ENCODE assay signal across 29 mouse cellular contexts in the genomic region with DNA sequence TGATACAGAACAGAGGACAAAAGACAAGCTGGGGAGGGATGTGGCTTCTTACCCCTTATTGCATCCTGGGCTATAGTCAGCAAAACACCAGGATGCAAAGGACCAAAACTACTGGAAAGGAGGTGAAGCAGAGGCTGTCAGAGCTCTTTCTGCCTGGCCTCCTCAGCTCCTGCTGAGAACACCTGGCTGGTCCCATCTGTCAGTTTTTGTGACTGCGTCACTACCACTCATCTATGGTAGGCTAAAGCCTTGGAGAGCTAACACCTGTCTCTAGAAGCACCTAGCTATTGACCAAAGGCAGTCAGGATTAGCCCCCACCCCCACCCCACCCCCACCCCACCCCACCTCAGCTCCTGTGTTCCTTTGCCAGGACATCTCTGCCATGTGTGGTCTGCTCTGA.
DNase-seq lines count a peak whose midpoint lies in the region; ATAC-seq and TF ChIP-seq lines count a peak whose summit lies in the region.
"Had no signal": no experiment of that assay in that cellular context is flagged by ENCODE, and none has a peak within 500 bp of the region (broad histone marks: within the 10 kb centered on the region; RNA-seq: fewer than 3 reads in every experiment).

No protein-coding gene starts in this region.

- H3K4me1 ChIP-seq in cerebellum, adult 2 months (ENCODE audit: control insufficient read depth, insufficient read depth, low read length), result no peaks in the 10 kb centered on the region
- H3K4me1 ChIP-seq in hindbrain, embryonic 15.5 days (replicated peaks), result peaks cover 6% of the 10 kb centered on the region; the same call in 1 of the 2 replicates
- no peaks in the 10 kb centered on the region for H3K4me1 ChIP-seq in hindbrain, embryonic 11.5 days (replicated peaks; ENCODE audit: control insufficient read depth, insufficient read depth, low read length)
- H3K4me1 ChIP-seq in neural tube, embryonic 15.5 days, result peaks cover 4% of the 10 kb centered on the region
- H3K4me1 ChIP-seq: embryonic facial prominence, embryonic 10.5 days; embryonic facial prominence, embryonic 13.5 days; forebrain, embryonic 12.5 days; forebrain, embryonic 15.5 days; heart, embryonic 12.5 days; heart, embryonic 15.5 days had no signal

- no peaks in the 10 kb centered on the region for H3K36me3 ChIP-seq in hindbrain, embryonic 15.5 days
- H3K36me3 ChIP-seq in hindbrain, embryonic 11.5 days (ENCODE audit: control insufficient read depth, insufficient read depth, low read length), result no peaks in the 10 kb centered on the region
- H3K36me3 ChIP-seq in neural tube, embryonic 15.5 days, result no peaks in the 10 kb centered on the region
- H3K36me3 ChIP-seq: embryonic facial prominence, embryonic 10.5 days; embryonic facial prominence, embryonic 13.5 days; forebrain, embryonic 12.5 days; forebrain, embryonic 15.5 days; G1E; heart, embryonic 12.5 days; heart, embryonic 15.5 days had no signal

- no peaks in the 10 kb centered on the region for H3K27me3 ChIP-seq in cerebellum, adult 2 months (ENCODE audit: control insufficient read depth, insufficient read depth, low read length)
- H3K27me3 ChIP-seq in hindbrain, embryonic 15.5 days, result no peaks in the 10 kb centered on the region
- no peaks in the 10 kb centered on the region for H3K27me3 ChIP-seq in hindbrain, embryonic 11.5 days (ENCODE audit: control insufficient read depth, insufficient read depth, low read length)
- H3K27me3 ChIP-seq in neural tube, embryonic 15.5 days (replicated peaks), result no peaks in the 10 kb centered on the region
- H3K27me3 ChIP-seq: CH12.LX; embryonic facial prominence, embryonic 13.5 days; forebrain, embryonic 12.5 days; forebrain, embryonic 15.5 days; heart, embryonic 12.5 days; heart, embryonic 15.5 days; Patski had no signal

- H3K27ac ChIP-seq in cerebellum, adult 2 months (ENCODE audit: insufficient read depth, low read length), result no peak overlapping the region
- no peak overlapping the region for H3K27ac ChIP-seq in hindbrain, embryonic 15.5 days (replicated peaks)
- no peak overlapping the region for H3K27ac ChIP-seq in hindbrain, embryonic 11.5 days (ENCODE audit: low read depth, low read length)
- H3K27ac ChIP-seq in neural tube, embryonic 15.5 days (replicated peaks), result no peak overlapping the region
- H3K27ac ChIP-seq: embryonic facial prominence, embryonic 10.5 days; embryonic facial prominence, embryonic 13.5 days; forebrain, embryonic 12.5 days; forebrain, embryonic 15.5 days; heart, embryonic 15.5 days had no signal

- TF ChIP-seq CTCF in cerebellum, adult 2 months (IDR thresholded peaks at IDR 0.05; ENCODE audit: borderline replicate concordance, insufficient read depth, low read depth, low read length), result no peak

- H3K9ac ChIP-seq in hindbrain, embryonic 15.5 days, result no peak overlapping the region
- H3K9ac ChIP-seq in hindbrain, embryonic 11.5 days (ENCODE audit: low read depth, low read length), result no peak overlapping the region
- no peak overlapping the region for H3K9ac ChIP-seq in neural tube, embryonic 15.5 days (replicated peaks)
- H3K9ac ChIP-seq: embryonic facial prominence, embryonic 13.5 days; forebrain, embryonic 12.5 days; forebrain, embryonic 15.5 days; heart, embryonic 12.5 days; heart, embryonic 15.5 days had no signal

- TF ChIP-seq POLR2A in cerebellum, adult 2 months (IDR thresholded peaks at IDR 0.05; ENCODE audit: borderline replicate concordance, insufficient read depth, low read length), result no peak

- no peak overlapping the region for H3K4me3 ChIP-seq in cerebellum, adult 2 months (replicated peaks; ENCODE audit: insufficient read depth, low read depth, low read length)
- H3K4me3 ChIP-seq in hindbrain, embryonic 15.5 days, result no peak overlapping the region
- no peak overlapping the region for H3K4me3 ChIP-seq in hindbrain, embryonic 11.5 days (ENCODE audit: low read depth, low read length)
- H3K4me3 ChIP-seq in neural tube, embryonic 15.5 days (replicated peaks), result no peak overlapping the region
- H3K4me3 ChIP-seq: embryonic facial prominence, embryonic 10.5 days; embryonic facial prominence, embryonic 13.5 days; erythroblast, embryonic 14.5 days; forebrain, embryonic 12.5 days; forebrain, embryonic 15.5 days; heart, embryonic 12.5 days; heart, embryonic 15.5 days had no signal

- H3K9me3 ChIP-seq in hindbrain, embryonic 15.5 days, result no peaks in the 10 kb centered on the region
- no peaks in the 10 kb centered on the region for H3K9me3 ChIP-seq in hindbrain, embryonic 11.5 days (ENCODE audit: control insufficient read depth, low read length)
- H3K9me3 ChIP-seq in neural tube, embryonic 15.5 days (replicated peaks), result no peaks in the 10 kb centered on the region
- H3K9me3 ChIP-seq: embryonic facial prominence, embryonic 10.5 days; embryonic facial prominence, embryonic 13.5 days; forebrain, embryonic 12.5 days; forebrain, embryonic 15.5 days; heart, embryonic 12.5 days; heart, embryonic 15.5 days had no signal

- peak; percentile 47; the same call in 1 of the 2 replicates for ATAC-seq in hindbrain, embryonic 15.5 days (ENCODE audit: low FRiP score, low read depth)
- ATAC-seq in hindbrain, embryonic 11.5 days (ENCODE audit: low FRiP score), result no peak
- peak; percentile 9; the same call in 1 of the 2 replicates for ATAC-seq in neural tube, embryonic 15.5 days (ENCODE audit: low FRiP score)
- ATAC-seq: forebrain, embryonic 15.5 days; intestine, postnatal 0 days; Patski had no signal

- DNase-seq in cerebellum, postnatal 14 days, result peak; percentile 13 to 18
- no peak for DNase-seq in cerebellum, adult 2 months
- no peak for DNase-seq in hindbrain, embryonic 11.5 days (ENCODE audit: low spot score)
- DNase-seq in neural tube, embryonic 10.5 days (ENCODE audit: extremely low spot score, low spot score), result no peak
- no peak for DNase-seq in lung, postnatal 14 days
- DNase-seq: adrenal gland, postnatal 10 days; adrenal gland, postnatal 36 days; B cell, adult 2 months; cerebellum, adult 11 months; cerebellum, adult 8-10 months; cerebellum, postnatal 36 days; embryo, embryonic 11 days; gastrocnemius, postnatal 25 days; heart, adult 18-20 months; heart, postnatal 10 days; heart, postnatal 36 days had no signal

- H3K4me2 ChIP-seq in hindbrain, embryonic 15.5 days, result no peak overlapping the region
- H3K4me2 ChIP-seq in hindbrain, embryonic 11.5 days (replicated peaks; ENCODE audit: low read depth, low read length), result no peak overlapping the region
- H3K4me2 ChIP-seq in neural tube, embryonic 15.5 days, result no peak overlapping the region
- H3K4me2 ChIP-seq: embryonic facial prominence, embryonic 13.5 days; forebrain, embryonic 12.5 days; forebrain, embryonic 15.5 days; heart, embryonic 12.5 days; heart, embryonic 15.5 days had no signal

- WGBS in cerebellum, adult 2 months, result 63% methylated on average over 1 of the region's 1 CpGs
- WGBS in hindbrain, embryonic 15.5 days, result 64% methylated on average over 1 of the region's 1 CpGs
- 93% methylated on average over 1 of the region's 1 CpGs for WGBS in hindbrain, embryonic 11.5 days
- 47% methylated on average over 1 of the region's 1 CpGs for WGBS in neural tube, embryonic 15.5 days

Comparison
In these comparisons a context has a peak if more than half of its experiments do, and no peak if none do; other contexts are left out.
1. DNase-seq: peak in cerebellum, postnatal 14 days (2 of 2); none in cerebellum, adult 2 months (0 of 2), hindbrain, embryonic 11.5 days (single experiment), neural tube, embryonic 10.5 days (single experiment) and lung, postnatal 14 days (single experiment).